Mouse (Mus musculus): ENCODE results near the gene Ttll13. TPM values are rescaled to one million over a fixed set of nuclear protein-coding genes. Genes with fewer than 3 reads are reported as not detected.

The Ttll13 gene
- total RNA-seq, 2 experiments from 2014 or later: 0.47 to 0.86 TPM

GRCm38 (mm10) chr7:80268897-80269750 is 22.9 kb downstream of the Ttll13 start, which contains the start of gene Vps33b:
Vps33b (plus strand) TSS chr7:80269649.
- peak; percentile 98 for DNase-seq

- peak; percentile 57 for DNase-seq
These were observed 23.6 kb downstream of the Ttll13 start for GRCm38 (mm10) chr7:80269751-80270255.

GRCm38 (mm10) chr7:80273456-80273855 is 27.3 kb downstream of the Ttll13 start:
- DNase-seq: no peak

DNA sequence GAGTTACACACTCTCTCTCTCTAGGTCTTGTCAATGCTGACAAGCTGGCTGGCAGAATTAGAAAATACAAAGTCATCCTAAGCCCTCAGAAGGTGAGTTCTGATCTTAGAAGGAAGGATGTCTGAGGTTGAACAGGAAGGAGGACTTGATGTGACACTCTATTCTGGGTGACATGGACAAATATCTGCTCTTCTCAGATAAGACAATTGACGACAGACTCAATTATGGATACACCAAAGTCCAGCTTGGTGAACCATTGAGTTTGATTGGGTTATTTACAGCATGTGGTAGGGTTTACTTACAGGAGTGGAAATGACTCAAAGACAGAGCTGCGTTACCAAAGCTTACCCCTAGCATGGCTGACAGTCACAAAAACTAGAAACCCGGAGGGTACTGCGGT is 30.2 kb downstream of the Ttll13 start:
- no peak for DNase-seq

- no peak for DNase-seq
These were observed 33.9 kb downstream of the Ttll13 start for GRCm38 (mm10) chr7:80280032-80280431.

DNA sequence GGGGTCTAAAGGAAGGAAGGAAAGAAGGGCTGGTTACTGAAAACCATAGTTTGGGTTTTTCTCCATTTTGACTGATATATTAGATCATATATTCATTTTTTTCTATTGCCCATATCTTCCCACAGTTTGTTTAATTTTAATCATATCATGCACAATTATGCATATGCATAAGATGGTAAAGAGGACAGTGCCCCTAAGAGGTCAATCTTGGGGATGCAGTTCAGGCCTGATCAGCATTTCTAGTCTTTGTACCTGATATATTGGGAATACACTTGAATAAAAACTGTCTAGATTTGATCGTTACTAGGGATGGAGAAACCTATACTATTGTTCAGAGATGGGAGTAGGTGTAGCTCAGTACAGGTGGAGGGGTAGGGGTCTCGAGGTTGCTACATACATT is 34.8 kb downstream of the Ttll13 start:
- DNase-seq: no peak

- DNase-seq: no peak
These were observed 35.5 kb downstream of the Ttll13 start for GRCm38 (mm10) chr7:80281646-80282045.

GRCm38 (mm10) chr7:80283226-80283918 is 37.2 kb downstream of the Ttll13 start:
- no peak for DNase-seq

DNA sequence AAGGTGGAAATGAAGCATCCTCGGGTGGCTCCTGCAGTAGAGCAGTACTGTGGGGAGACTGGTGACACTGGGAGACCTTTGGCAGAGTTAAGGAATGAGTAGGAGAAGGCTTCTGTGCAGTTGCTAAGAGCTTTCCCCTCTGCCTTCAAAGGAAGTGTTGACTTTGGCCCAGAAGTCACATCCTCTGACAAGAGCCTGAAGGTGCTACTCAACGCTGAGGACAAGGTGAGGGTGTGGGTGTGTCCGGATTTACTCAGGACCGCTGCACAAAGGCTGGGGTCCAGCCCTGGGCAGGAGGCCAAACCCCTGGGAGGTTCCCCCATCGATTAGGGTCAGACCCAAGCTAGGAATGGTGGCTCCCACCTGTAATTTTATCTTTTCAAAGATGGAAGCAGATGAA is 38.2 kb downstream of the Ttll13 start:
- DNase-seq: no peak

- no peak for DNase-seq
These were observed 39.5 kb downstream of the Ttll13 start for GRCm38 (mm10) chr7:80285725-80286124.

GRCm38 (mm10) chr7:80287736-80288135 is 41.6 kb downstream of the Ttll13 start:
- no peak for DNase-seq

DNA sequence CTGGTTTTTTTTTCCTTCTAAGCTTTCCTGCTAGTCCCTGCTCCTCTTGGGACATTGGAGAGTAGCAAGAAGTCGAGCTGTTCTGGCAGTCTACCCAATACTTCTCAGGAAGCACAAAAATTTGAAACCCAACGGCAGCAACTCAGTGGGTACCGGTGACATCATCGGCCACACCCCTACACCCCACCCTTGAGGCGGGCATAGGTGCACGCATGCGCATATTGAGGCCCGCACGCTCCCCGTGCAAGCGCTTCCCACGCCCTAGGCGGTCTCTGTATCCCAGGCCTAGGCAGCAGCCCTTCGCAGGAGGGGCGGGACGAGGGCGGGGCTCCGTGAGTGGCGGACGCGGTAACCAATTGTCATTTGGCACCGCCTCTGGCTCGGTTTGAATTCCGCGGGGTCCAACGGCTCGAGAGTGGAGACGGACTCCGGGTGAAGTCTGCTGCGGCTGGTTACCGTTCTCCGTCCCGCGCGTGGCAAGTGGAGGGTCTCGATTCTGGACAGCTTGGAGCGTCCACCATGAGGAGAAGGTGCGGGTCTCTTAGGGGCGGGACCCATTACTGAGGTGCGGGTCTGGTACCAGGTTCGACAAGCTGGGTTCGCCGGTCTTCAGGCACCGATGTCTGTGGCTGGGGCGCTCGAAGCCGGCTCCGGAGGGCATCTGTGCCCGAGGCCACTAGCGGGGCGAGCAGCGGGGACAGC is 48.0 kb downstream of the Ttll13 start, which contains the start of gene Prc1:
Prc1 (plus strand) TSS at position 389 of the 702 bp plus-strand sequence.
- peak; percentile 99 for DNase-seq

DNA sequence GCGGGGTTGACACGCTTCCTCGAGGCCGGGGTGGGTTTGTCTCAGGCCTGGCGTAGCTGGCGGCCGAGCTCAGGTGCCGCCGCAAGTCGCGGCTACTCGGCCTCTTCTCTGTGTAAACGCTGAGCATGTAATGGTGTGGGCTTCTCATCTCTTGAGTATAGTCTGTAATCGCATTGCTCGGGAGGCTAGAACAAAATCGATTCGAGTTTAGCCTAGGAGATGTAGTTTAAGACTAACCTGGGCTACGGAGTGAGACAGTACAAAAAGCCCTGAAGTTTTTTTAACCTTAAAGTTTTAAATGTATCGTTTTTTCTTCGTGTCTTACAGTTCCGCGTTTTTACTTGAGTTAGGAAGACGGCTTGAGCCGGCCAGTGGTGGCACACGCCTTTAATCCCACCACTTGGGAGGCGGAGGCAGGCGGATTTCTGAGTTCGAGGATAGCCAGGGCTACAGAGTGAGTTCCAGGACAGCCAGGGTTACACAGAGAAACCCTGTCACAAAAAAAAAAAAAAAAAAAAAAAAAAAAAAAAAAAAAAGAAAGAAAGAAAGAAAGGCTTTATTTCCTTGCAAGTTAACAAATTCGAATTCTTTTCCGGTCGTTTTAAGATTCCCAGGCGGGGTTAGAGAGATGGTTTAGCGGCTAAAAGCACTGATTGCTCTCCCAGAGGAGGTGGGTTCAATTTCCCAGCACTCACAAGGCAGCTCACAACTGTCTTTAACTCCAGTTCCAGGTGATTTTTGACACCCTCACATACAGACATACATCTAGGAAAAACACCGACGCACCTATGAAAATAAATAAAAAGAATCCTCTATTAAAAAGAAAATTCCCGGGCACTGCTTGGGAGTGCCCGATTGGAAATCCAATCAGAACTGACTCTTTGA is 48.8 kb downstream of the Ttll13 start:
- DNase-seq: no peak

- no peak for DNase-seq
These were observed 50.3 kb downstream of the Ttll13 start for GRCm38 (mm10) chr7:80296462-80296861.

DNA sequence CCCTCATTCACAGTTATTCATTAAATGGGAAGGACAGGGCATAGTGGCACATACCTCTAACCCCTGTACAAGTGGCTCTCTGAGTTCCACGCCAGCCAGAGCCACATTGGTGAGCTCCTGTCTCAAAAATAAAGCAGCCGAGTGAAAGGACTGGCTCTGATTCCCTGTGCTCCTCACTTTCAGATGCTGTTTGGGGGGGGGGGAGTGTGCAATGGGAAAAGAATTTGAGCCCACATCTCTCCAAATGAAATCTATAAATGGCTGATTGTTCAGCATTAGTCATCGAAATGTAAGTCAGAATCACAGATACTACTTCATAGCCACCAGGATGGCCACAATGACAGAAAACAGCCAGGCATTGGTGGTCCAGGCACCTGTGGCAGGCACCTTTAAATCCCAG is 50.9 kb downstream of the Ttll13 start:
- no peak for DNase-seq

DNA sequence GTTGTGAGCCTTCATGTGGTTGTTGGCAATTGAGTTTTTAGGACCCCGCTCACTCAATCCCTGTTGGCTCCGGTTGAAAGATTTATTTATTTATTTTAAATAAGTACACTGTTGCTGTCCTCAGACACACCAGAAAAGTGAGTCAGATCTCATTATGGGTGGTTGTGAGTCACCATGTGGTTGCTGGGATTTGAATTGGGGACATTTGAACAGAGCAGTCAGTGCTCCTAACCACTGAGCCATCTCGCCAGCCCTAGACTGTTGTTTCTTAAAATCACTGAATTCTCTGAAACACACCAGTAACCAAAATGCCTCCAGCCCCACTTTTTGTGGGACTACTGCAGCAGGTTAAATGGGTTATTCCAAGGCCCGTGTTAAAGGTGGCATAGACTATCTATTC is 52.6 kb downstream of the Ttll13 start:
- no peak for DNase-seq

- DNase-seq: no peak
These were observed 53.4 kb downstream of the Ttll13 start for GRCm38 (mm10) chr7:80299568-80299967.

DNA sequence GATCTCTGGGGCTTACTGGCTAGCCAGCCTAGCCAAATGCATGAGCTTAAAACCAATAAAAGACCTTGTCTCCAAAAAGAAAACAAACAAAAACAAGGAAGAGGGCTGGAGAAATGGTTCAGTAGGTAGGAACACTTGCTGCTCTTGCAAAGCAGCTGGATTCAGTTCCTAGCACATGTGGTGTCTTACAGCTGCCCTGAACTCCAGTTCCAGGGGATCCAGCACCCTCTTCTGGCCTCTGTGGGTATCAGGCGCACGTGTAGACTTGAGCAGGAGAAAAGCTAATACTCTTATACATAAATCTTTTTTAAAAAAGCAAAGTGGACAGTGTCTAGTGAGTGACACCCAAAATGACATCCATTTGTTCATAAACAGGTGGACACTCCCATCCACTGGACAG is 55.3 kb downstream of the Ttll13 start:
- no peak for DNase-seq

GRCm38 (mm10) chr7:80307766-80308165 is 61.6 kb downstream of the Ttll13 start:
- DNase-seq: no peak
